Mouse (Mus musculus) forebrain, embryonic 12.5 days (tissue): ENCODE measurements around the gene Wdr61. TPM values are rescaled to one million over a fixed set of nuclear protein-coding genes. Genes with fewer than 3 reads are reported as not detected.

Experiments
- ATAC-seq: fragments of 200-750 bp; cut with Nextera tagmentation; 2 replicates; pipeline ENCODE4 v1.8.0; 2017; ENCODE audit warnings: moderate TSS enrichment; ENCODE audit not compliant: low FRiP score
- H3K27ac ChIP-seq: fragments of 300-500 bp; sonication (generic); 2 replicates; pipeline ENCODE4 v1.5.1; 2016; ENCODE audit warnings: mild to moderate bottlenecking
- H3K27me3 ChIP-seq: fragments of 300-500 bp; sonication (generic); 2 replicates; pipeline ENCODE4 v1.6.1; 2016; ENCODE audit warnings: mild to moderate bottlenecking
- H3K36me3 ChIP-seq: fragments of 300-500 bp; sonication (generic); replicated peaks from 2 replicates; pipeline ENCODE4 v1.6.1; 2016; ENCODE audit warnings: mild to moderate bottlenecking
- H3K4me1 ChIP-seq: fragments of 300-500 bp; sonication (generic); 2 replicates; pipeline ENCODE4 v1.6.1; 2016
- H3K4me2 ChIP-seq: fragments of 300-500 bp; sonication (generic); 2 replicates; pipeline ENCODE4 v1.6.1; 2016; ENCODE audit warnings: mild to moderate bottlenecking, moderate library complexity
- H3K4me3 ChIP-seq: fragments of 300-500 bp; sonication (generic); replicated peaks from 2 replicates; pipeline ENCODE4 v1.5.1; 2016; ENCODE audit warnings: mild to moderate bottlenecking
- H3K9ac ChIP-seq: fragments of 300-500 bp; sonication (generic); 2 replicates; pipeline ENCODE4 v1.6.1; 2016; ENCODE audit warnings: mild to moderate bottlenecking
- H3K9me3 ChIP-seq: fragments of 300-500 bp; sonication (generic); 2 replicates; pipeline ENCODE4 v1.6.1; 2016
- WGBS: fragments of 180-500 bp; shearing (Covaris S2); methylation state at CpG from one replicate; pipeline ENCODE4 v1.1.7; 2016; 5-methylcytosine and 5-hydroxymethylcytosine counted together
- polyA plus RNA-seq: library from polyadenylated mRNA; unstranded; fragments of >200 nt; fragmentation: Nextera tagmentation; extraction: Ambion mirVana; gene quantifications from 2 replicates; pipeline ENCODE4 v1.2.1, GENCODE M21; 2016

Gene Wdr61
- polyA plus RNA-seq, 1 experiment from 2014 or later: 140 TPM

- Histone ChIP-seq H3K4me2 (peak overlapping the region; percentile 6; the same call in 1 of the 2 replicates), H3K36me3 (no peaks in the 10 kb centered on the region), H3K4me3 (no peak overlapping the region), H3K27ac (0 out of 2 replicates have a peak overlapping the region, but pooled peaks have one; percentile 13), H3K9ac (no peak overlapping the region), H3K9me3 (no peaks in the 10 kb centered on the region), H3K27me3 (0 out of 2 replicates have a peak, but pooled peaks cover 3% of the 10 kb centered on the region), H3K4me1 (peaks cover 16% of the 10 kb centered on the region)
- no peak for ATAC-seq
- WGBS: 26% methylated on average over 21 of the region's 21 CpGs
Measured at GRCm38 (mm10) chr9:54752201-54752943, 18.1 kb upstream of the Wdr61 start.

DNA sequence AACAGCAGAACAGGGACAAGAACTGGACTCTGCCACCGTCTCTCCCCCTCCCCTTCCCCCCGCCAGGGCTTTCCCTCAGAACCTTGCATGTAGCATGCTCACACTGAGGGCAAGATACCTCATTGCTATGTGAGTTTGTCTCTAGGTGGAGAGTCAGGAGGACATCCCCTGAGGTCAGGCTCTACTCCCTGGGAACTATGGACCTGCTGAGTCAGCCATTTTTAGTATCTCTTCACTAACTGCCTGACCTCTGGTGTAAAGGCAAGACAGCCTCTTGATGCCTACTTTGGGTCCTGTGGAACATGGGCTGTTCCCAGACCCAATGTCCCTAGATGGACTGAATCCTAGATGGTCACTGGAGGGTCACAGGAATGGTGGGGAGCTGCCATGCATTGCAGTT lies 17.4 kb upstream of the Wdr61 start:
- H3K27me3 ChIP-seq: 0 out of 2 replicates have a peak, but pooled peaks cover 3% of the 10 kb centered on the region
- H3K9me3 ChIP-seq: no peaks in the 10 kb centered on the region
- no peak overlapping the region for H3K27ac ChIP-seq
- no peak overlapping the region for H3K9ac ChIP-seq
- peaks cover 16% of the 10 kb centered on the region for H3K4me1 ChIP-seq
- ATAC-seq: no peak
- H3K36me3 ChIP-seq: no peaks in the 10 kb centered on the region
- H3K4me3 ChIP-seq: no peak overlapping the region
- 90% methylated on average over 2 of the region's 2 CpGs for WGBS
- H3K4me2 ChIP-seq: no peak overlapping the region

- no peak overlapping the region for H3K27ac ChIP-seq
Measured at GRCm38 (mm10) chr9:54750215-54750981, 16.1 kb upstream of the Wdr61 start.

GRCm38 (mm10) chr9:54745740-54746370 lies 11.5 kb upstream of the Wdr61 start:
- Histone ChIP-seq H3K27me3 (no peaks in the 10 kb centered on the region), H3K9me3 (no peaks in the 10 kb centered on the region), H3K27ac (no peak overlapping the region), H3K4me2 (no peak overlapping the region), H3K36me3 (no peaks in the 10 kb centered on the region), H3K4me3 (no peak overlapping the region), H3K4me1 (peaks cover 9% of the 10 kb centered on the region), H3K9ac (no peak overlapping the region)
- 55% methylated on average over 13 of the region's 13 CpGs for WGBS
- no peak for ATAC-seq

More at GRCm38 (mm10) chr9:54750215-54750981, 16.1 kb upstream of the Wdr61 start:
- Histone ChIP-seq H3K4me2 (no peak overlapping the region), H3K36me3 (no peaks in the 10 kb centered on the region), H3K4me3 (no peak overlapping the region), H3K9me3 (no peaks in the 10 kb centered on the region), H3K9ac (no peak overlapping the region), H3K27me3 (0 out of 2 replicates have a peak, but pooled peaks cover 1% of the 10 kb centered on the region), H3K4me1 (peaks cover 25% of the 10 kb centered on the region)
- no peak for ATAC-seq
- WGBS: 84% methylated on average over 7 of the region's 7 CpGs

DNA sequence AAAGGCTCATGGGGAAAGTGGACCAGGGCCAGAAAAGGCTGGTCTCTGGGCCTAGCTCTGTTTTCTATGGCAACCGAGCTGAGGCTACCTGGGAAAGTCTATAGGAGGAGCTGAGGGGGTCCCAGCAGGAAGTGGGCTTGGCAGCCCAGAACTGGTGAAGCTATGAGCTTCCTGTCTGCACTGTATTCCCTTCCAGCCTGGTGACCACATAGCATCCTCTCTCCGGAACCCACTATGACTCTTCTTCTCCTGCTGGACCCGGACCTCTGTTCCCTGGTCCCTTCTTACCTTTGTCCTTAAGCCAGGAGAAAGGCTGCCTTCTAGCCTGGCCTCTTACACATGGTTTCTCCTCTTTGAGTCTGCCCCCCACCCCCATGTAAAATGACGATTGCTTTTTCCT lies 9.6 kb upstream of the Wdr61 start:
- H3K27me3 ChIP-seq: no peaks in the 10 kb centered on the region
- no peak overlapping the region for H3K27ac ChIP-seq
- no peak overlapping the region for H3K4me3 ChIP-seq
- ATAC-seq: no peak
- no peak overlapping the region for H3K9ac ChIP-seq
- 89% methylated on average over 4 of the region's 4 CpGs for WGBS
- H3K9me3 ChIP-seq: no peaks in the 10 kb centered on the region
- H3K36me3 ChIP-seq: no peaks in the 10 kb centered on the region
- H3K4me1 ChIP-seq: peaks cover 17% of the 10 kb centered on the region
- no peak overlapping the region for H3K4me2 ChIP-seq

- Histone ChIP-seq H3K4me3 (no peak overlapping the region), H3K4me2 (no peak overlapping the region), H3K9ac (no peak overlapping the region), H3K27me3 (no peaks in the 10 kb centered on the region), H3K36me3 (no peaks in the 10 kb centered on the region), H3K27ac (no peak overlapping the region), H3K4me1 (peaks cover 20% of the 10 kb centered on the region), H3K9me3 (no peaks in the 10 kb centered on the region)
- 28% methylated on average over 3 of the region's 3 CpGs for WGBS
- ATAC-seq: no peak
Measured at GRCm38 (mm10) chr9:54738376-54738775, 4.1 kb upstream of the Wdr61 start.

GRCm38 (mm10) chr9:54736284-54736701 lies 2.0 kb upstream of the Wdr61 start:
- Histone ChIP-seq H3K4me1 (peaks cover 27% of the 10 kb centered on the region), H3K36me3 (no peaks in the 10 kb centered on the region), H3K4me3 (no peak overlapping the region), H3K9me3 (no peaks in the 10 kb centered on the region), H3K4me2 (no peak overlapping the region), H3K9ac (no peak overlapping the region), H3K27ac (no peak overlapping the region), H3K27me3 (no peaks in the 10 kb centered on the region)
- WGBS: 14% methylated on average over 9 of the region's 9 CpGs
- no peak for ATAC-seq

DNA sequence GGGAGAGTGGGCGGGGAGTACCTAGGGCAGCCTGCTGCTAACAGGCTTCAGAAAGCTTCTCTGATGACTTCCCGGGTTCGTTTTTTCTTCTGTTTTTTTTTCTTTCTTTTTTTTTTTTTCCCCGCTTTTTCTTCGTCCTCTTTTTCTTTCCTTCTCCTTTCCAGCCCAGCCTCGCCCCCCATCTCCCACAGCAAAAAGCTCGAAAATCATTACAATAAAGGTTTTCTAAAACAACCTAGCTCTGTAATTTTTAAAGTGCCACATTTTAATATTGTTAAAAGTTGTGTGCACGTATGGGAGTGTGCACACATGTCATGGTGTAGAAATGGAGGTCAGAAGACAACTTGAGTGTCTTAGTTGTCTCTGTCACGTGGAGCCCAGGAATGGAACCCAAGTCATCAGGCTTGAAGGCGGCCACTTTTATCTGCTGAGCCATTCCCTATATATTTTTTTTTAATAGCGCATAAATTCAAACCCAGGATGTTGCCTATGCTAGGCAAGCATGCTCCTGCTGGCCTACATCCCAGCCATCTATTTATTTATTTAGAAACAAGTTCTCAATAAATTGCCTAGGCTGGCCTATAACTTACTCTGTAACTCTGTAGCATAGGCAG lies 427 bp upstream of the Wdr61 start:
- 0 out of 2 replicates have a peak, but pooled peaks cover 2% of the 10 kb centered on the region for H3K36me3 ChIP-seq
- peak overlapping the region; percentile 74 for H3K4me2 ChIP-seq
- WGBS: 22% methylated on average over 11 of the region's 11 CpGs
- peak overlapping the region; percentile 60 for H3K4me3 ChIP-seq
- no peak overlapping the region for H3K9ac ChIP-seq
- 0 out of 2 replicates have a peak, but pooled peaks have one; percentile 5 for ATAC-seq
- no peak overlapping the region for H3K27ac ChIP-seq
- no peaks in the 10 kb centered on the region for H3K27me3 ChIP-seq
- H3K9me3 ChIP-seq: no peaks in the 10 kb centered on the region
- peaks cover 18% of the 10 kb centered on the region for H3K4me1 ChIP-seq

DNA sequence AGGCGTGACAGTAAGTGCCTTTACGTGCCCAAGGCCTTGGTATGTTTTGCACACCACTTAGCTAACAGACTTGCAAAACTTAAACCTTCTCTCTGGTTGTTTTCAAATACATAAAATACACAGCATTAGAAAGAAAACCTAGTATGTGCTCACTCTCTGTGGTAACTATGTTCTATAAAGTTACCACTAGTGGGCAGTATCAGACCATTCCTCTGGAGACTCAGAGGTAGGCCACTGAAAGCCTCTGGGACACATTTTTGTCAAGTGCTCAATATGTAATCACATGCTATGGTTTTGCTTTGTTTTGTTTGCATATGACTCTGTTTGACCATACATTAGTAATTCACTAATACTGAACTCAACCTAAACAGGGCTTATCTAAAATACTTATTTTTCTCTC lies 2.2 kb downstream of the Wdr61 start:
- Histone ChIP-seq H3K4me2 (no peak overlapping the region), H3K4me1 (peaks cover 18% of the 10 kb centered on the region), H3K4me3 (no peak overlapping the region), H3K9ac (no peak overlapping the region), H3K27ac (no peak overlapping the region), H3K27me3 (no peaks in the 10 kb centered on the region), H3K9me3 (no peaks in the 10 kb centered on the region), H3K36me3 (peaks cover 25% of the 10 kb centered on the region)
- ATAC-seq: no peak
- WGBS: 87% methylated on average over 2 of the region's 2 CpGs

DNA sequence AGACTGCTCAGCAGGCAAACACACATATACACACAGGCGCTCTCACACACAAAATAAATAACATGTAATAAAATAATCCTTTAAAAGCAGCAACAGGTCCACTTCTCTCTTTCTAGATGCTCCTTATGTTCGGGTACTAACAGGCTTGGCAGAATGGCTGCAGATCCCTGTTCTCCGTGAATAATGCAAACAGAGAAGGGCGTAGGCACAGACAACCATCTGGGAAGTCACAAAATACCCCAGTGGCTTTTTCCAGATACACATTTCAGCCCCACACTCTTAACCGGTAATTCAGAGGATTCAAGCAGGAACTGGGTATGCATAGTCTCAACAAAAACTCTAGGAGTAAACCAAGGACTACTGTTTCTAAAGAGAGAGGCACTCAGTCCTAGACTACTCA lies 8.0 kb downstream of the Wdr61 start:
- Histone ChIP-seq H3K9me3 (no peaks in the 10 kb centered on the region), H3K27me3 (no peaks in the 10 kb centered on the region), H3K4me3 (no peak overlapping the region), H3K4me2 (no peak overlapping the region), H3K9ac (no peak overlapping the region), H3K27ac (no peak overlapping the region), H3K4me1 (no peaks in the 10 kb centered on the region), H3K36me3 (peaks cover 72% of the 10 kb centered on the region)
- 82% methylated on average over 5 of the region's 5 CpGs for WGBS
- ATAC-seq: no peak

DNA sequence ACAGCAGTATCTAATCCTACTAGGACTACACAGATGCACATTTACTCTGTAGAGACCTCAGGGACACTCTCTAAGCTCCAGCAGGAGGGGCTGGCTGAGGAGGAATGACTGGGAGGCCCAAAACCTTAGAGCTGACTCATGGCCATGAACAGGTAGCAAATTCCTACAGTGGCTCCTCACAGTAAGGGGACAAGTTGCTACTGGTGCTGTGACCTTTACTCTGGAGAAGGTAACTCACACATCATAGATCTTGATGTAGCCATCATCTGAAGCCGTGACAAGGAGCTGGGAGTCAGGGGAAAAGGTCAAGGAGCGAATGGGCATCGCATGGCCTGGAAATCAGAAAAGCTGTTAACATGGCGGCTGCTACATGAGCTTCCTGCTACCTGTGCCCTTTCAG lies 11.7 kb downstream of the Wdr61 start:
- H3K4me3 ChIP-seq: no peak overlapping the region
- WGBS: 94% methylated on average over 4 of the region's 4 CpGs
- no peak overlapping the region for H3K9ac ChIP-seq
- H3K9me3 ChIP-seq: no peaks in the 10 kb centered on the region
- H3K4me2 ChIP-seq: no peak overlapping the region
- no peak overlapping the region for H3K27ac ChIP-seq
- H3K36me3 ChIP-seq: peaks cover 79% of the 10 kb centered on the region
- no peaks in the 10 kb centered on the region for H3K27me3 ChIP-seq
- no peak for ATAC-seq
- H3K4me1 ChIP-seq: no peaks in the 10 kb centered on the region

GRCm38 (mm10) chr9:54722156-54722555 lies 12.2 kb downstream of the Wdr61 start:
- ATAC-seq: no peak
- no peaks in the 10 kb centered on the region for H3K4me1 ChIP-seq
- H3K9ac ChIP-seq: no peak overlapping the region
- H3K4me2 ChIP-seq: no peak overlapping the region
- no peak overlapping the region for H3K4me3 ChIP-seq
- H3K27me3 ChIP-seq: no peaks in the 10 kb centered on the region
- no peak overlapping the region for H3K27ac ChIP-seq
- no peaks in the 10 kb centered on the region for H3K9me3 ChIP-seq
- peaks cover 77% of the 10 kb centered on the region for H3K36me3 ChIP-seq
- WGBS: 89% methylated on average over 7 of the region's 7 CpGs
